Mouse (Mus musculus) lung, postnatal 25 days (tissue): Measurements from ENCODE around the gene Ninj1.

ENCODE experiments used
- DNase-seq: peaks from one replicate; pipeline ENCODE4 v3.0.0; 2022; ENCODE audit warnings: low spot score

Gene Ninj1

GRCm38 (mm10) chr13:49233792-49234572 lies 46.7 kb downstream of the Ninj1 start:
- DNase-seq = no peak

- DNase-seq = no peak
These were observed 47.4 kb downstream of the Ninj1 start for GRCm38 (mm10) chr13:49234711-49235110.

GRCm38 (mm10) chr13:49237617-49238016 lies 50.3 kb downstream of the Ninj1 start:
- DNase-seq = no peak

GRCm38 (mm10) chr13:49238737-49239136 lies 51.5 kb downstream of the Ninj1 start:
- DNase-seq = no peak

- DNase-seq = peak; percentile 77
These were observed 55.2 kb downstream of the Ninj1 start for GRCm38 (mm10) chr13:49242321-49243065.

- DNase-seq = no peak
These were observed 56.2 kb downstream of the Ninj1 start for GRCm38 (mm10) chr13:49243492-49243891.

GRCm38 (mm10) chr13:49245251-49245650 lies 58.0 kb downstream of the Ninj1 start:
- DNase-seq = no peak
